Mouse (Mus musculus) yolk sac, embryonic 10.5 days (tissue): ENCODE results near the gene Rexo1.

Source experiments
- DNase-seq: peaks from one replicate; pipeline ENCODE4 v3.0.0-alpha.2; 2017; ENCODE audit warnings: low spot score

Gene Rexo1

GRCm38 (mm10) chr10:80504724-80505123, 56.6 kb downstream of the Rexo1 start:
- no peak for DNase-seq

DNA sequence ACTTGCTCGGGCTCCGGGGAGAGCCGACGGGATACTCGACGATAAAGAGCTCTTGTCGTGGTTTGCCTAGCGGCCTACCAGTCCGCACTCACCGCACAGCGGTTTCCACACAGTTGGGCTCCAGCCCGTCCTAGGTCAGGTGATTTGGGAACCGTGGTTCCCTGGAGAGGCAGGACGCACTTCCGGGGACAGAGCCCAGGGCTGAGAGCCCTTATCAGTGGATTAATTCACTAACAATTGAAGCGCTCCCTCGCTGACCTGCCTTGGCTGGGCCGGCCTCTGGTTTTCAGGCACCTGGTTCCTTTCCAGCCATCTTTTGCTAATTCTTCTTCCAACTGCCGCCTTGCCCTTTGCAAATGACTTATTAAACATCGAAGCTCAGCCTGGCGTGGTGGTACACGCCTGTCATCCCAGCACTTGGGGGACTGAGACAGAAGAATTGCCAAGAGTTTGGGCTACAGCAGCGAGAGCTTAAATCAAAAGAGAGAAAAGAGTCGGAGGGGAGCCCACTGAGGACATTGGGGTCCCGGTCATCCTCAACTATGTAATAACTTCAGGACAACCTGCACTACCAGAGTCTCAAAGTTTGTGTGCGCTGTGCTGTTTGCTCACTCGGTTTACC, 57.6 kb downstream of the Rexo1 start:
- no peak for DNase-seq

DNA sequence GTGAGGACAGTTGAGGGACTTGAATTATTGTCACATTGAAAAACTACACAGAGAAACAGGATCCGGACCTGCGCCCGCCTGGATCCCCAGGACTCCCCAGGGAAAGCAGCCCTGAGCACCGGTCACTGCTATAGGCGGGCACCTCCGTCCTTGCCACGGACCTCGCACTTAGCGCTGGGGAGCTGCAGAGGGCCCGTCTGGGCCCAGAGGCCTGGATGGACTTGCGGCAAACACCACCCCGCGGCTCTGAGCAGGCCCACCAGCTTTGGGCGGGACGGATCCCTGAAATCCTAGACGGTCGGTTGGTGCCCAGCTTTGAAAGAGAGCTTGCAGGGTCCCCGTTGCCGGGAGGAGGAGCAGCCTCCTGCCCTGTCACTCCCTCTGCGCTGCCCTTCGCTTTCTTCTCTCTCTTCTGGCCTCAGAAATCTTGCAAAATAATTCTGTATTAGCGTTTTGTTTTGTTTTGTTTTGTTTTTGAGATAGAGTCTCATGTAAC, 58.5 kb downstream of the Rexo1 start:
- DNase-seq = no peak

GRCm38 (mm10) chr10:80502291-80502690, 59.1 kb downstream of the Rexo1 start:
- DNase-seq = no peak

DNA sequence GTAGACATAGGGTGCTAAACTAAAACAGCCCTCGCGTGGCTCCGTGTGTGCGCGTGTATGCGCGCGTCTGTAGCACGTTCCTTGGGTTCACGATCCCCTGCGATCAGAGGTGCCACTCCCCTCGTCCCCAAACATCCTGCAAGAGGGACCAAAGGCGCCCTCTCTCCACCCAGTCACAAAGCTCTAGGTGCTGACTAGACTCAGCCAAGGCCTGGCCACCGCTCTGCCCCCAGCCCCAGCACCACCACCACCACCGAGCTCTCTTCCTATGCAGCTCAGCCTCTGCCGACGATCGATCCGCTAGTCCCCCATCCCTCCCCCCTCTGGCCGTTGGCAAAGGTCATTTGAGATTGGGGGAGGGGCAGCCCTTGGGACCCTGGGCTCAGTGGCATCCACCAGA, 64.9 kb downstream of the Rexo1 start:
- no peak for DNase-seq

- no peak for DNase-seq
Observed at GRCm38 (mm10) chr10:80495901-80496300, 65.5 kb downstream of the Rexo1 start.

- no peak for DNase-seq
Observed at GRCm38 (mm10) chr10:80494732-80495131, 66.6 kb downstream of the Rexo1 start, which contains the start of gene Onecut3. Gene Onecut3 (plus strand): TSS chr10:80494835.
